Mouse (Mus musculus) adrenal gland, postnatal 25 days (tissue): ENCODE results near the gene Thegl. TPM values are rescaled to one million over a fixed set of nuclear protein-coding genes. Genes with fewer than 3 reads are reported as not detected.

Experiments used
- DNase-seq: peaks from one replicate; pipeline ENCODE4 v3.0.0; 2021; ENCODE audit warnings: mixed read lengths
- total RNA-seq: library from RNA; stranded (reverse); gene quantifications from 2 replicates; pipeline ENCODE4 v1.2.3, GENCODE M21; 2021

Thegl gene
- total RNA-seq, 1 experiment from 2014 or later, result not detected

GRCm38 (mm10) chr5:77052616-77053015 lies 36.8 kb downstream of the Thegl start:
- no peak for DNase-seq

GRCm38 (mm10) chr5:77056881-77057440 lies 41.1 kb downstream of the Thegl start:
- DNase-seq, result no peak

GRCm38 (mm10) chr5:77060363-77060762 lies 44.5 kb downstream of the Thegl start:
- no peak for DNase-seq

- peak; percentile 69 for DNase-seq
These were observed 45.7 kb downstream of the Thegl start for GRCm38 (mm10) chr5:77061372-77062038.

- DNase-seq, result no peak
These were observed 51.5 kb downstream of the Thegl start for GRCm38 (mm10) chr5:77067321-77067720.

- no peak for DNase-seq
These were observed 55.2 kb downstream of the Thegl start for GRCm38 (mm10) chr5:77070987-77071386.

GRCm38 (mm10) chr5:77071626-77072025 lies 55.8 kb downstream of the Thegl start:
- no peak for DNase-seq

- no peak for DNase-seq
These were observed 58.0 kb downstream of the Thegl start for GRCm38 (mm10) chr5:77073794-77074193.

- peak; percentile 76 for DNase-seq
These were observed 59.1 kb downstream of the Thegl start for GRCm38 (mm10) chr5:77074914-77075313.

GRCm38 (mm10) chr5:77075951-77076350 lies 60.1 kb downstream of the Thegl start:
- no peak for DNase-seq

GRCm38 (mm10) chr5:77080761-77081160 lies 64.9 kb downstream of the Thegl start:
- no peak for DNase-seq

- DNase-seq, result peak; percentile 12
These were observed 66.9 kb downstream of the Thegl start for GRCm38 (mm10) chr5:77082735-77083134.

GRCm38 (mm10) chr5:77084418-77084817 lies 68.6 kb downstream of the Thegl start:
- DNase-seq, result no peak

- no peak for DNase-seq
These were observed 70.1 kb downstream of the Thegl start for GRCm38 (mm10) chr5:77085753-77086450.

- DNase-seq, result no peak
These were observed 70.7 kb downstream of the Thegl start for GRCm38 (mm10) chr5:77086541-77086940.

- DNase-seq, result no peak
These were observed 71.3 kb downstream of the Thegl start for GRCm38 (mm10) chr5:77087122-77087521.

GRCm38 (mm10) chr5:77089294-77089693 lies 73.5 kb downstream of the Thegl start:
- peak; percentile 48 for DNase-seq

- no peak for DNase-seq
These were observed 74.1 kb downstream of the Thegl start for GRCm38 (mm10) chr5:77089901-77090300.

- DNase-seq, result no peak
These were observed 74.8 kb downstream of the Thegl start for GRCm38 (mm10) chr5:77090521-77091096.

GRCm38 (mm10) chr5:77091923-77092322 lies 76.1 kb downstream of the Thegl start:
- no peak for DNase-seq

GRCm38 (mm10) chr5:77092531-77092930 lies 76.7 kb downstream of the Thegl start:
- DNase-seq, result no peak

- no peak for DNase-seq
These were observed 78.1 kb downstream of the Thegl start for GRCm38 (mm10) chr5:77093961-77094360.
